Mouse (Mus musculus) midbrain, postnatal 0 days (tissue): Measurements from ENCODE around the gene Dnah1. TPM values are rescaled to one million over a fixed set of nuclear protein-coding genes. Genes with fewer than 3 reads are reported as not detected.

Experiments
- ATAC-seq: fragments of 200-750 bp; cut with Nextera tagmentation; 2 replicates; pipeline ENCODE4 v1.8.0; 2017; ENCODE audit warnings: moderate number of reproducible peaks, mild to moderate bottlenecking, moderate TSS enrichment, moderate library complexity; ENCODE audit not compliant: low FRiP score
- DNase-seq: peaks from one replicate; pipeline ENCODE4 v3.0.0-alpha.2; 2015; ENCODE audit warnings: low spot score
- H3K27ac ChIP-seq: fragments of 300-500 bp; sonication (generic); 2 replicates; pipeline ENCODE4 v1.5.1; 2014; ENCODE audit warnings: low read depth, mild to moderate bottlenecking, low read length, mixed read lengths
- H3K27me3 ChIP-seq: fragments of 300-500 bp; sonication (generic); 2 replicates; pipeline ENCODE4 v1.6.1; 2014; ENCODE audit warnings: low read length, control low read depth, mixed read lengths; ENCODE audit not compliant: insufficient read depth
- H3K36me3 ChIP-seq: fragments of 300-500 bp; sonication (generic); 2 replicates; pipeline ENCODE4 v1.6.1; 2014; ENCODE audit warnings: low read length, control low read depth, mixed read lengths; ENCODE audit not compliant: insufficient read depth
- H3K4me1 ChIP-seq: fragments of 300-500 bp; sonication (generic); 2 replicates; pipeline ENCODE4 v1.6.1; 2014; ENCODE audit warnings: mild to moderate bottlenecking, control low read depth, antibody characterized with exemption, low read length, mixed read lengths; ENCODE audit not compliant: insufficient read depth
- H3K4me2 ChIP-seq: fragments of 300-500 bp; sonication (generic); 2 replicates; pipeline ENCODE4 v1.6.1; 2014; ENCODE audit warnings: low read depth, mild to moderate bottlenecking, low read length, mixed read lengths; ENCODE audit not compliant: poor library complexity, severe bottlenecking
- H3K4me3 ChIP-seq: fragments of 300-500 bp; sonication (generic); 2 replicates; pipeline ENCODE4 v1.5.1; 2014; ENCODE audit warnings: low read depth, mild to moderate bottlenecking, low read length, moderate library complexity
- H3K9ac ChIP-seq: fragments of 300-500 bp; sonication (generic); replicated peaks from 2 replicates; pipeline ENCODE4 v1.6.1; 2014; ENCODE audit warnings: mild to moderate bottlenecking, low read length, moderate library complexity, mixed read lengths; ENCODE audit not compliant: poor library complexity, severe bottlenecking
- H3K9me3 ChIP-seq: fragments of 300-500 bp; sonication (generic); 2 replicates; pipeline ENCODE4 v1.6.1; 2016; ENCODE audit warnings: low read length, control low read depth
- CTCF ChIP-seq: IDR thresholded peaks from 2 replicates; pipeline ENCODE4 v1.5.1; 2016; ENCODE audit warnings: antibody characterized with exemption, mild to moderate bottlenecking
- WGBS: fragments of 180-500 bp; shearing (Covaris S2); extraction: QIAGEN DNeasy Blood & Tissue Kit; methylation state at CpG from one replicate; pipeline ENCODE4 v1.1.7; 2014; 5-methylcytosine and 5-hydroxymethylcytosine counted together
- polyA plus RNA-seq: library from polyadenylated mRNA; unstranded; fragments of >200 nt; fragmentation: Nextera tagmentation; extraction: Ambion mirVana; gene quantifications from 2 replicates; pipeline ENCODE4 v1.2.1, GENCODE M21; 2015
- total RNA-seq: library from RNA; depleted of rRNA; stranded (reverse); fragments of >200 nt; gene quantifications from 2 replicates; pipeline ENCODE4 v1.2.3, GENCODE M21; 2014

The Dnah1 gene
- total and polyA plus RNA-seq, 2 experiments from 2014 or later, result 3.4 to 7.8 TPM

DNA sequence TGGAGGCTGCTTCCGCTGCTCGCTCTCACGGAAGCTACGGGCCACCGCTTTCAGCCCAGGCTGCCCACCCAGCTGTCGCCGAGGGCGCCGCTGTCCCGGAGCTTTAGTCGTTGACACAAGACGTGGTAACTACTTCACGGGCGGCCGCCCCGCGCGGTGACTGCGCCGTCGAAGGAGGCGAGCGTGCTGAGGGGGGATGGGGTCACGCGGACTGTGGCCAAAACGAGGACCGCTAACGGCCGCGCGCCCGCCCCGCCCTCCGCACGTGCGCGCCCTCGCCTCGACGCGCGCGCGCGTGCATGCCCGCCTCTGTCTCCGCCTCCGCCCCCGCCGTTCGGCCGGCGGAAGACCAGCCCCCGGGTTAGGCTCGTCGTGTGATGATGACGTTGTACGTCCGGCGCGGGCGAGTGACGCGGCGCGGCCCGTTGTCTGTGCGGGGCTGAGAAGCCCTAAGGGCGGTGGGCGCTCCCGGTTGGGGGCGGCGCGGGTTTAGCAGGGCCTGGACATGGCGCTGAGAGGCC lies 72.6 kb downstream of the Dnah1 start, which contains the start of the genes Phf7 and Bap1:
Phf7 (minus strand) TSS at position 234 of the 521 bp plus-strand sequence.
Bap1 (plus strand) TSS at position 367 of the 521 bp plus-strand sequence.
- peak within 1 kb of the TSS; percentile 92 for H3K9ac ChIP-seq
- DNase-seq (peak; percentile 97), ATAC-seq (peak; percentile 92)
- under 1% methylated on average over 71 of the region's 75 CpGs for WGBS
- peaks cover 31% of the 10 kb centered on the region for H3K36me3 ChIP-seq
- peaks cover 10% of the 10 kb centered on the region for H3K4me1 ChIP-seq
- H3K27me3 ChIP-seq, result no peaks in the 10 kb centered on the region
- no peaks in the 10 kb centered on the region for H3K9me3 ChIP-seq
- H3K4me3 ChIP-seq, result peak within 1 kb of the TSS; percentile 86
- peak within 1 kb of the TSS; percentile 95 for H3K27ac ChIP-seq
- H3K4me2 ChIP-seq, result peak within 1 kb of the TSS; percentile 85
- TF ChIP-seq CTCF, result peak; percentile 31; the same call in 1 of the 2 replicates

DNA sequence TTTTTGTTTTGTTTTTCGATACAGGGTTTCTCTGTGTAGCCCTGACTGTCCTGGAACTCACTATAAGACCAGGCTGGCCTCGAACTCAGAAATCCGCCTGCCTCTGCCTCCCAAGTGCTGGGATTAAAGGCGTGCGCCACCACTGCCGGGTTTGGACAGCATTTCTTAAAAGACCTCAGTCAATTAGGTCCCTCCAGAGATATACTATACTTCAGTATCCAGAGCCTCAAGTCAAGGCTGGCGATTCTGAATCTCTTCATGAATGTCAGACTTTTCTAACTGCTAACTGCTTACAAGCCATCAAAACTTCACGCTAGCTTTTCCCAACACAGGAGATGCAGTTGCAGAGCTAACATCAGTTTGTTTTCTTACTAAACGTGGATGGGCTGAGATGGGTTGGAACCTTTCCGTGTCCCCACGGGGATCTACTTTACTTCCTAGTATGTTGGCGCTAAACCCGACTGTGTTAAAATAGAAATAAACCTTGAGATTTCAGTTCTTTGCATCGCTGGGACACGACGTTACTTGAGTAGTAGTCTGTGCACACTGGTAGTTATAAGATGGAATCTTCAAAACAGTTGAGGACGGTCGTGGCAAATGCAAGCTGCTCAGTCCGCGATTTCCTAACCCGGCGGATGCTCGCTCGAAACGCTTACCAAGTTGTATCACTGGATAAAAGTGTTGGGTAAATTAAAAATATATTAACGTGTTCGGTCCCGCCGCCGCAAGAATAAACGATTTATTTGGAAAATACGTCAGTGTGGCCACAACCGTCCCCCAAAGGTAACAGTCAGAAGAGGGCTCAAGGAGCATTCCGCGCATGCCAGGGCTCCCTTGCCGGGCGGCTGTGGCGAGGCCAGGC lies 73.2 kb downstream of the Dnah1 start:
- H3K4me1 ChIP-seq, result peaks cover 10% of the 10 kb centered on the region
- peak overlapping the region; percentile 92 for H3K9ac ChIP-seq
- peak overlapping the region; percentile 86 for H3K4me3 ChIP-seq
- 19% methylated on average over 38 of the region's 38 CpGs for WGBS
- H3K27ac ChIP-seq, result peak overlapping the region; percentile 95
- H3K4me2 ChIP-seq, result peak overlapping the region; percentile 85
- DNase-seq, result peak; percentile 47
- peaks cover 24% of the 10 kb centered on the region for H3K36me3 ChIP-seq
- 0 out of 2 replicates have a peak, but pooled peaks have one; percentile 6 for ATAC-seq
- no peak for TF ChIP-seq CTCF
- H3K27me3 ChIP-seq, result no peaks in the 10 kb centered on the region
- no peaks in the 10 kb centered on the region for H3K9me3 ChIP-seq

- Histone ChIP-seq H3K27me3 (no peaks in the 10 kb centered on the region), H3K4me1 (peaks cover 10% of the 10 kb centered on the region), H3K36me3 (peaks cover 6% of the 10 kb centered on the region; the same call in 1 of the 2 replicates), H3K4me2 (no peak overlapping the region), H3K9ac (no peak overlapping the region), H3K9me3 (no peaks in the 10 kb centered on the region), H3K27ac (no peak overlapping the region), H3K4me3 (no peak overlapping the region)
- no peak for TF ChIP-seq CTCF
- DNase-seq, result no peak
- WGBS, result 94% methylated on average over 6 of the region's 6 CpGs
- no peak for ATAC-seq
Observed at GRCm38 (mm10) chr14:31248396-31248795, 75.3 kb downstream of the Dnah1 start.

- H3K36me3 ChIP-seq, result no peaks in the 10 kb centered on the region
- TF ChIP-seq CTCF, result no peak
- no peak overlapping the region for H3K9ac ChIP-seq
- WGBS, result 93% methylated on average over 1 of the region's 1 CpGs
- no peak for DNase-seq
- H3K27me3 ChIP-seq, result no peaks in the 10 kb centered on the region
- H3K4me2 ChIP-seq, result no peak overlapping the region
- H3K4me3 ChIP-seq, result no peak overlapping the region
- H3K4me1 ChIP-seq, result no peaks in the 10 kb centered on the region
- no peaks in the 10 kb centered on the region for H3K9me3 ChIP-seq
- no peak for ATAC-seq
- no peak overlapping the region for H3K27ac ChIP-seq
Observed at GRCm38 (mm10) chr14:31245946-31246345, 77.8 kb downstream of the Dnah1 start.

DNA sequence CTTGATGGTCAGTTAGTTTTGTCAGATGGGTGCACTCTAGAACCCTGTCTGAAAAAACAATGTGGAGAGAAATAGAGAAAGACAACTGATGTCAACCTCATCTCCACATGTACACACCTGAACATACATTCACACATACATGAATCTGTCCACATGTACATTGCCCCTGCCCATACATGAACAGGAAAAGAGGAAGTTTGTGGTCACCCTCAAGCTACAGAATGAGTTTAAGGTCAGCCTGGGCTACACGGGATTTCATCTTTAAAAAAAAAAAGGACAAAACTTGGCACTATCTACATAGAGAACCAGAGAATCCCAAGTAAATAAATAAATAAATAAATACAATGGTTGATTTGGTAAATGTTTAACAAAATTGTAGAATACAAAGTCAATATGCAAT lies 78.9 kb downstream of the Dnah1 start:
- Histone ChIP-seq H3K9ac (no peak overlapping the region), H3K27ac (no peak overlapping the region), H3K4me1 (no peaks in the 10 kb centered on the region), H3K36me3 (no peaks in the 10 kb centered on the region), H3K4me2 (no peak overlapping the region), H3K27me3 (no peaks in the 10 kb centered on the region), H3K9me3 (no peaks in the 10 kb centered on the region), H3K4me3 (no peak overlapping the region)
- DNase-seq (no peak), ATAC-seq (no peak)
- TF ChIP-seq CTCF, result no peak
- 82% methylated on average over 1 of the region's 1 CpGs for WGBS

DNA sequence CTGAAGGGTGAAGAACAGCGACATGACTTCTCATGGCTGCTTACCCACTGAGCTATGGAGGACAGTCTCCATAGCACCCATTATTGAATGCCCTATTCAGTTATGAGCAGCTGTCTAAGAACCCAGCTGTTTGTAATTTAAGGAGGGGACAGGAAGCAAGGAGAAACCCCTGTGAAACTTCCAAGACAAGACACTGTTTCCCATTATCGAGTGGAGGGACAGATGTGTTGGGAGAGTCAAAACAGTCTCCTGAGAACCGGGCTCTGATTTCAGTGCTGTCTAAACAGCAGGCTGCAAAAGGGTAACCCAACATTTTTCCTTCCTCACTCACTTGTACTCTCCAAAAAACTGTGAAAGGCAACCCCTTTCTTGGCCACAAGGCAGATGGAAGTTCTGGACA lies 83.2 kb downstream of the Dnah1 start:
- no peak overlapping the region for H3K9ac ChIP-seq
- no peak for ATAC-seq
- H3K27ac ChIP-seq, result no peak overlapping the region
- 79% methylated on average over 3 of the region's 3 CpGs for WGBS
- no peak overlapping the region for H3K4me3 ChIP-seq
- no peak for DNase-seq
- H3K4me1 ChIP-seq, result no peaks in the 10 kb centered on the region
- 0 out of 2 replicates have a peak, but pooled peaks cover 3% of the 10 kb centered on the region for H3K36me3 ChIP-seq
- H3K9me3 ChIP-seq, result no peaks in the 10 kb centered on the region
- no peak for TF ChIP-seq CTCF
- no peaks in the 10 kb centered on the region for H3K27me3 ChIP-seq
- no peak overlapping the region for H3K4me2 ChIP-seq
